Mouse (Mus musculus): ENCODE measurements around the gene Faap20. TPM values are rescaled to one million over a fixed set of nuclear protein-coding genes. Genes with fewer than 3 reads are reported as not detected.
"Not testable (repeated sequence)": the region's sequence is repeated elsewhere in the genome, so short reads cannot be mapped to it uniquely, and the experiment has no call there.

The Faap20 gene
- polyA plus RNA-seq, 1 experiment from 2014 or later = 23.1 TPM

DNA sequence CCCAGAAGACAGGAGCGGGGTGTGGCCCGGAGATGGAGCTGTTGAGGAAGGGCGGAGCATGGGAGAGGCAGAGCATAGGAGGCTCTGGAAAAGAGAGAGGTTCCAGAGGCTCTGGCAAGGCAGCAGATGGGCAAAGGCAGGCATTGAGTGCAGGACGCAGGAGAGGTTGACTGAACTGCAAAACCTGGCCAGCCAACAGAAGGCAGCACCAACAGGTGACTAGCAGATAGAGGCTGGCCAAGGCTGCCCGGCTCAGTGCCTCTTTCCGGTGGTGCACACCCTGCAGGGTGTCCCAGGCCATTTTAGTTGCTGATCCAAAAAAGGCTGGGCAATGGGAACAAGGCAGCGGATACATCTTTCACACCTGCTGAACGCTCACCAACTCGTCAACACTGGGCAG, 7.8 kb upstream of the Faap20 start:
- no peaks in the 10 kb centered on the region for H3K27me3 ChIP-seq (ENCODE audit: insufficient read depth, low read length)

DNA sequence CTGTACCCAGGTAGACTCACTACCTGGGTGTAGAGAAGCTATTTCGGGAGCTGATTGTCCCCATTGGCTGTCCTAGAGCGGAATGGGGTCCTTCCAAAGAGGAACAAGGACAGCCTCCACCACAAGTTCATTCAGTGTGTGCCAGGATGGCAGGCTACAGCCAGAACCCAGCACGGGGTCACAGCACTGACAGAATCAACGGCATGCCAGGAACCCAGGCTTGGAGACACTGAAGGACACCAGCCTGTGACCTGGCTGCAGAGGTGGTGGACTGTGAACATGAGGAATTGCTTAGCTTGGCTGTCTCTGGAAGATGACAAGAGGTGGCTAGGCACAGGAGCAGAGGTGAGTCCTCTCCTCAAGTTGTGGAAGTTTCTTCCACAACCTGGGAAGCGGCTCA, 7.3 kb upstream of the Faap20 start:
- H3K27me3 ChIP-seq (ENCODE audit: insufficient read depth, low read length) = no peaks in the 10 kb centered on the region
- peaks cover 23% of the 10 kb centered on the region for H3K4me1 ChIP-seq (ENCODE audit: insufficient read depth)
- DNase-seq (no peak), ATAC-seq (no peak)
- H3K27ac ChIP-seq (ENCODE audit: low read depth) = no peak overlapping the region
- H3K4me3 ChIP-seq (ENCODE audit: low read depth, low read length) = no peak overlapping the region
- no peak overlapping the region for H3K9ac ChIP-seq (replicated peaks)
- H3K9me3 ChIP-seq (ENCODE audit: low read length) = no peaks in the 10 kb centered on the region
- no peaks in the 10 kb centered on the region for H3K36me3 ChIP-seq (replicated peaks; ENCODE audit: insufficient read depth, low read length)
- no peak for TF ChIP-seq CTCF (IDR thresholded peaks at IDR 0.05; ENCODE audit: low read depth)
- TF ChIP-seq EP300 (IDR thresholded peaks at IDR 0.05; ENCODE audit: low read depth) = no peak
- WGBS (ENCODE audit: insufficient replicate concordance) = 76% methylated on average over 5 of the region's 5 CpGs
- no peak overlapping the region for H3K4me2 ChIP-seq (ENCODE audit: low read depth, low read length)

More for the DNA sequence above, 7.8 kb upstream of the Faap20 start:
- no peak for TF ChIP-seq EP300 (IDR thresholded peaks at IDR 0.05; ENCODE audit: low read depth)
- TF ChIP-seq CTCF (IDR thresholded peaks at IDR 0.05; ENCODE audit: low read depth) = no peak
- ATAC-seq = no peak
- Histone ChIP-seq H3K4me2 (ENCODE audit: low read depth, low read length) (no peak overlapping the region), H3K9ac (replicated peaks) (no peak overlapping the region), H3K9me3 (ENCODE audit: low read length) (no peaks in the 10 kb centered on the region), H3K4me1 (ENCODE audit: insufficient read depth) (peaks cover 24% of the 10 kb centered on the region), H3K36me3 (replicated peaks; ENCODE audit: insufficient read depth, low read length) (no peaks in the 10 kb centered on the region), H3K4me3 (ENCODE audit: low read depth, low read length) (no peak overlapping the region), H3K27ac (ENCODE audit: low read depth) (no peak overlapping the region)
- no peak for DNase-seq
- 81% methylated on average over 9 of the region's 9 CpGs for WGBS (ENCODE audit: insufficient replicate concordance)

DNA sequence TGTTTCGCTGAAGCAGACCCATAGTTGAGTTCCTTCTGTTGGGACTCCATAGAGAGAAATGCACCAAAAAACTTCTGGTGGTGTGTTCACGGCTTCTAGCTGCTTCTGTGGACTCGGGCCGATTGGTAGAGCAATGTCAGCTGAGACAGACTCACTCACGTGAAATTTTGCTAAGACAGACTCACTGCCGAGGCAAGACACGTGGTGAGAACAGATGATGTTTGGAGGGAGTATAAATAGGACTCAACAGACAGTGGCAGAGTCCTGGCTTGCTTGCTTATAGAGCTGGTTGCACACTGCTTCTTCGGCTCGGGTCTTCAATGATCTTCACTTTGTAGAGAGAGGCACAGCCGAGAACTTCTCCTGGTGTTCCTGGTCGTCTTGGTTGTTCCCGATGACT, 6.4 kb upstream of the Faap20 start:
- TF ChIP-seq CTCF (IDR thresholded peaks at IDR 0.05; ENCODE audit: low read depth) (no peak), EP300 (IDR thresholded peaks at IDR 0.05; ENCODE audit: low read depth) (no peak)
- H3K36me3 ChIP-seq (replicated peaks; ENCODE audit: insufficient read depth, low read length) = no peaks in the 10 kb centered on the region
- no peak for ATAC-seq

DNA sequence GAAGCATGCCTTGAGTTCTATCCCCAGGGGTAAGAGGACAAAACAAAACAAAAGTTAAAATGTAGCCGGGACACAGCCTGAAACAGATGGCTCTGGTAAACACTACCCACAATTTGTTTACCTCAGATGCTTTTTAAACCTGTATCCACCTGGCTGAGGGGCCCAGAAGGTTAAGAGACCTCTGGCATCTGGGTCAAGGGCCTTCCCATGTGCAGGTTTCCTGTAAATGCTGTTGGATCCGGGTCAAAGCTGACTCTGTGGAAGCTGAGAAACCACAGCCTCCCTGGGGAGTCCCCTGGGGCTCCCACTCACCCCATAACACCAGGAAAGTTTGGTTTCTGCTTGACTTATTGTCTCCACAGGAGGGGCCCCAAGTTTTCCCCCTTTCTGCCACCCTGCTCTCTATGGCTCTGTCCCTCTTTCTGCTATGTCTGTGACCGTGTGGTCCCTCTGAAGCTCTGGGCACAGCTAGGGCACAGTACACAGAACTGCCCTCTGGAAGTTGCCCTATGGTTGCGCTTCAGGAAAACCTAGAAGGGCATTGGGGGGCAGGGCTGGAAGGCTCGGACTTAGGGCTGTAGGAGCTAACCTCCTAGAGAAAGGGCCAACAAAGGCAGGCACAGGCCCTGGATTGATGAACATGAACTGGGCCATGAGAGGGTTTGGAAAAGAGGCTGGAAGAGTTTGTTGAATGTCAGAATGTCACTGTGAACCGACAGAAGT, 3.7 kb upstream of the Faap20 start:
- DNase-seq = no peak

More for the DNA sequence above, 6.4 kb upstream of the Faap20 start:
- Histone ChIP-seq H3K4me3 (ENCODE audit: low read depth, low read length) (no peak overlapping the region), H3K27ac (ENCODE audit: low read depth) (no peak overlapping the region), H3K27me3 (ENCODE audit: insufficient read depth, low read length) (no peaks in the 10 kb centered on the region), H3K4me1 (ENCODE audit: insufficient read depth) (peaks cover 15% of the 10 kb centered on the region), H3K9me3 (ENCODE audit: low read length) (no peaks in the 10 kb centered on the region), H3K4me2 (ENCODE audit: low read depth, low read length) (no peak overlapping the region), H3K9ac (replicated peaks) (no peak overlapping the region)
- WGBS (ENCODE audit: insufficient replicate concordance) = 74% methylated on average over 12 of the region's 12 CpGs
- DNase-seq = no peak

DNA sequence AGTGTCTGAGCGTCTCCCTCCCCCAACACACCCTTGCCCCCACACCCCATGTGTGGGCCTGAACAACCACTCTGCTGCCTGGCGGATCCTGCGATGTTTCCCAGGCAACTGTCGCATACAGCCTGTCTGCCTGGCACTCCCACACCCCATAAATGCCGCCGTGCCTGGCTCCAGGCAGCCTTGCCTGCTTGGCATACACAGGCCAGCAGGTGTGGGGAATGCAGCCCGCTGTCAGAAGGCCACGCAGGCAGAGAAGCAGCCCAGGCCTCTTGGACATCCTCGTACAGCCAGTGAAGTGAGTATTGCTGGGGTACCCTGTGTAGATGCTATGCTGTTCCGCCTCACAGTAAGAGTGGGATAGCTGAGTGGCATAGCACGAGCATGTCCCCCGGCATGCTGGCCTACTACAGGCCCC, 2.9 kb upstream of the Faap20 start:
- DNase-seq = no peak
- ATAC-seq = no peak
- TF ChIP-seq CTCF (IDR thresholded peaks at IDR 0.05; ENCODE audit: low read depth) = no peak
- TF ChIP-seq EP300 (IDR thresholded peaks at IDR 0.05; ENCODE audit: low read depth) = no peak
- Histone ChIP-seq H3K4me1 (ENCODE audit: insufficient read depth) (peaks cover 26% of the 10 kb centered on the region), H3K4me2 (ENCODE audit: low read depth, low read length) (no peak overlapping the region), H3K9ac (replicated peaks) (no peak overlapping the region), H3K9me3 (ENCODE audit: low read length) (no peaks in the 10 kb centered on the region), H3K27ac (ENCODE audit: low read depth) (no peak overlapping the region), H3K4me3 (ENCODE audit: low read depth, low read length) (no peak overlapping the region), H3K36me3 (replicated peaks; ENCODE audit: insufficient read depth, low read length) (no peaks in the 10 kb centered on the region), H3K27me3 (ENCODE audit: insufficient read depth, low read length) (no peaks in the 10 kb centered on the region)
- 78% methylated on average over 12 of the region's 12 CpGs for WGBS (ENCODE audit: insufficient replicate concordance)

More for the DNA sequence above, 3.7 kb upstream of the Faap20 start:
- Histone ChIP-seq H3K4me1 (ENCODE audit: insufficient read depth) (peaks cover 26% of the 10 kb centered on the region), H3K9me3 (ENCODE audit: low read length) (no peaks in the 10 kb centered on the region), H3K4me3 (ENCODE audit: low read depth, low read length) (no peak overlapping the region), H3K4me2 (ENCODE audit: low read depth, low read length) (no peak overlapping the region), H3K9ac (replicated peaks) (peak overlapping the region; percentile 48), H3K27ac (ENCODE audit: low read depth) (no peak overlapping the region), H3K27me3 (ENCODE audit: insufficient read depth, low read length) (no peaks in the 10 kb centered on the region), H3K36me3 (replicated peaks; ENCODE audit: insufficient read depth, low read length) (no peaks in the 10 kb centered on the region)
- ATAC-seq = no peak
- TF ChIP-seq EP300 (IDR thresholded peaks at IDR 0.05; ENCODE audit: low read depth) = no peak
- TF ChIP-seq CTCF (IDR thresholded peaks at IDR 0.05; ENCODE audit: low read depth) = no peak
- WGBS (ENCODE audit: insufficient replicate concordance) = 53% methylated on average over 6 of the region's 6 CpGs

DNA sequence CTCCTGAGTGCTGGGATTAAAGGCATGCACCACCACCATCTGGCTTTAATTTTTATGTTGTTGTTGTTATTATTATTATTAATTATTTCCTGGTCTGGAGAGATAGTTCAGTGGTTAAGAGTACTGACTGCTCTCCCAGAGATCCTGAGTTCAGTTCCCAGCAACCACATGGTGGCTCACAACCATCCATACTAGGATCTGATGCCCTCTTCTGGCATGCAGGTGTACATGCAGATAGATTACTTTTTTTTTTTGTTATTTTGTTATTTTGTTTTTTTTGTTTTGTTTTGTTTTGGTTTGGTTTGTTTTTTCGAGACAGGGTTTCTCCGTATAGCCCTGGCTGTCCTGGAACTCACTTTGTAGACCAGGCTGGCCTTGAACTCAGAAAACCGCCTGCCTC, 1.5 kb upstream of the Faap20 start:
- ATAC-seq; H3K4me3 ChIP-seq (ENCODE audit: low read depth, low read length); H3K36me3 ChIP-seq (replicated peaks; ENCODE audit: insufficient read depth, low read length); H3K27me3 ChIP-seq (ENCODE audit: insufficient read depth, low read length); H3K9ac ChIP-seq (replicated peaks); H3K4me2 ChIP-seq (ENCODE audit: low read depth, low read length); H3K27ac ChIP-seq (ENCODE audit: low read depth); DNase-seq; H3K9me3 ChIP-seq (ENCODE audit: low read length): not testable (repeated sequence)
- peak; percentile 41 for TF ChIP-seq CTCF (IDR thresholded peaks at IDR 0.05; ENCODE audit: low read depth)
- WGBS (ENCODE audit: insufficient replicate concordance) = 85% methylated on average over 3 of the region's 3 CpGs
- peaks cover 26% of the 10 kb centered on the region for H3K4me1 ChIP-seq (ENCODE audit: insufficient read depth)
